26 mouse cellular contexts compared by ENCODE assay signal in the genomic region with DNA sequence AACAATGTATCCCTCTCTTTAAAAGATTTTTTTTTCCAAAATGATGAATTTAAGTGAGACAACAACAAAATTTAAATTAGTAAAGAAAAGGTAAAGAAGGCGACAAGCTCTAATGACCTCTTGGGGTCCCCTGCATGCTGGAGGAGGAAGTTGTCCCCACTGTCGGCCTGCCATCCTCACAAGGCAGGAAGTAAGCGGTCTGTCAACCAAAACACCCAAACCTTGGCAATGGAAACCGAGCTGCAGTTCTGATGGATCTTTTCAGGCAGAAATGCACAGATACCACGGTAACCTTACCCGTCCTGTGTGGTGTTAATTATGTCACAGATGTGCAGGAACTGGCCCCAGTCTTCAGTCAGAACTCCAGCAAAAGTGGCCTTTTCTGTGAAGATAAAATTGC. TPM values are rescaled to one million over a fixed set of nuclear protein-coding genes. Genes with fewer than 3 reads are reported as not detected.
A peak's percentile ranks its signal among the peaks of the same experiment; 100 is the strongest.
DNase-seq lines count a peak whose midpoint lies in the region; ATAC-seq and TF ChIP-seq lines count a peak whose summit lies in the region.
"Had no signal": no experiment of that assay in that cellular context is flagged by ENCODE, and none has a peak within 500 bp of the region (broad histone marks: within the 10 kb centered on the region; RNA-seq: fewer than 3 reads in every experiment).

No protein-coding gene starts in this region.

- no peak overlapping the region for H3K4me3 ChIP-seq in embryonic facial prominence, embryonic 11.5 days (ENCODE audit: low read depth, low read length)
- H3K4me3 ChIP-seq in embryonic facial prominence, embryonic 10.5 days, result no peak overlapping the region
- no peak overlapping the region for H3K4me3 ChIP-seq in layer of hippocampus, adult 2 months
- H3K4me3 ChIP-seq in limb, embryonic 10.5 days, result no peak overlapping the region
- no peak overlapping the region for H3K4me3 ChIP-seq in liver, embryonic 16.5 days (ENCODE audit: low read depth, low read length)
- H3K4me3 ChIP-seq: heart, embryonic 12.5 days; kidney, embryonic 15.5 days; limb, embryonic 13.5 days; midbrain, embryonic 15.5 days; stomach, embryonic 15.5 days had no signal

- 0 out of 2 replicates have a peak, but pooled peaks cover 3% of the 10 kb centered on the region for H3K4me1 ChIP-seq in embryonic facial prominence, embryonic 11.5 days (ENCODE audit: control insufficient read depth, insufficient read depth, low read length)
- peaks cover 21% of the 10 kb centered on the region for H3K4me1 ChIP-seq in embryonic facial prominence, embryonic 10.5 days
- H3K4me1 ChIP-seq in limb, embryonic 10.5 days, result 0 out of 2 replicates have a peak, but pooled peaks cover 5% of the 10 kb centered on the region
- peaks cover 29% of the 10 kb centered on the region for H3K4me1 ChIP-seq in liver, embryonic 16.5 days (ENCODE audit: control insufficient read depth, low read depth, low read length)

- peaks cover 4% of the 10 kb centered on the region; the same call in 1 of the 2 replicates for H3K27me3 ChIP-seq in embryonic facial prominence, embryonic 11.5 days (ENCODE audit: control insufficient read depth, insufficient read depth, low read length)
- H3K27me3 ChIP-seq in embryonic facial prominence, embryonic 10.5 days (replicated peaks; ENCODE audit: low read depth, poor library complexity, severe bottlenecking), result peaks cover 34% of the 10 kb centered on the region
- peaks cover 33% of the 10 kb centered on the region for H3K27me3 ChIP-seq in limb, embryonic 10.5 days (ENCODE audit: low read depth, poor library complexity, severe bottlenecking)
- H3K27me3 ChIP-seq in liver, embryonic 16.5 days (ENCODE audit: control insufficient read depth, insufficient read depth, low read depth, low read length), result no peaks in the 10 kb centered on the region; the same call in 1 of the 2 replicates
- H3K27me3 ChIP-seq: heart, embryonic 12.5 days; midbrain, embryonic 15.5 days; stomach, embryonic 15.5 days had no signal

- no peak for TF ChIP-seq CTCF in layer of hippocampus, adult 2 months (conservative IDR thresholded peaks at IDR 0.05)

- 36% methylated on average over 6 of the region's 6 CpGs for WGBS in embryonic facial prominence, embryonic 11.5 days
- 46% methylated on average over 6 of the region's 6 CpGs for WGBS in embryonic facial prominence, embryonic 10.5 days
- 54% methylated on average over 6 of the region's 6 CpGs for WGBS in limb, embryonic 10.5 days
- WGBS in liver, embryonic 16.5 days (ENCODE audit: insufficient replicate concordance), result 41% methylated on average over 6 of the region's 6 CpGs

- H3K4me2 ChIP-seq in embryonic facial prominence, embryonic 11.5 days (ENCODE audit: low read depth, low read length), result no peak overlapping the region
- H3K4me2 ChIP-seq in liver, embryonic 16.5 days (ENCODE audit: low read depth, low read length), result peak overlapping the region; percentile 98
- H3K4me2 ChIP-seq: heart, embryonic 12.5 days; kidney, embryonic 15.5 days; limb, embryonic 13.5 days; midbrain, embryonic 15.5 days; stomach, embryonic 15.5 days had no signal

- H3K36me3 ChIP-seq in embryonic facial prominence, embryonic 11.5 days (replicated peaks; ENCODE audit: control insufficient read depth, insufficient read depth, low read depth, low read length), result no peaks in the 10 kb centered on the region
- H3K36me3 ChIP-seq in embryonic facial prominence, embryonic 10.5 days (replicated peaks), result peaks cover 17% of the 10 kb centered on the region; the same call in 1 of the 2 replicates
- no peaks in the 10 kb centered on the region for H3K36me3 ChIP-seq in limb, embryonic 10.5 days
- peaks cover 33% of the 10 kb centered on the region for H3K36me3 ChIP-seq in liver, embryonic 16.5 days (ENCODE audit: control insufficient read depth, insufficient read depth)
- H3K36me3 ChIP-seq: midbrain, embryonic 15.5 days; stomach, embryonic 15.5 days had no signal

- H3K9me3 ChIP-seq in embryonic facial prominence, embryonic 11.5 days (replicated peaks; ENCODE audit: control insufficient read depth, low read length), result no peaks in the 10 kb centered on the region
- H3K9me3 ChIP-seq in embryonic facial prominence, embryonic 10.5 days, result no peaks in the 10 kb centered on the region
- no peaks in the 10 kb centered on the region for H3K9me3 ChIP-seq in limb, embryonic 10.5 days (replicated peaks)
- H3K9me3 ChIP-seq in liver, embryonic 16.5 days (replicated peaks; ENCODE audit: control insufficient read depth, low read length), result no peaks in the 10 kb centered on the region
- H3K9me3 ChIP-seq: heart, embryonic 12.5 days; kidney, embryonic 15.5 days; midbrain, embryonic 15.5 days; stomach, embryonic 15.5 days had no signal

- no peak for ATAC-seq in embryonic facial prominence, embryonic 11.5 days (replicated peaks; ENCODE audit: insufficient number of reproducible peaks, low FRiP score, low TSS enrichment, low read depth)
- no peak for ATAC-seq in liver, embryonic 16.5 days (ENCODE audit: low read depth)
- ATAC-seq: forebrain, embryonic 16.5 days; hindbrain, embryonic 16.5 days; midbrain, embryonic 15.5 days had no signal

- no peak overlapping the region for H3K27ac ChIP-seq in embryonic facial prominence, embryonic 11.5 days (replicated peaks; ENCODE audit: low read depth, low read length)
- H3K27ac ChIP-seq in embryonic facial prominence, embryonic 10.5 days (replicated peaks), result no peak overlapping the region
- peak overlapping the region; percentile 52; the same call in 1 of the 2 replicates for H3K27ac ChIP-seq in layer of hippocampus, adult 2 months
- H3K27ac ChIP-seq in limb, embryonic 10.5 days, result no peak overlapping the region
- H3K27ac ChIP-seq in liver, embryonic 16.5 days (ENCODE audit: low read length), result no peak overlapping the region
- H3K27ac ChIP-seq: kidney, embryonic 15.5 days; limb, embryonic 13.5 days; macrophage; midbrain, embryonic 15.5 days; stomach, embryonic 15.5 days had no signal

- peak; percentile 6 for DNase-seq in embryonic facial prominence, embryonic 11.5 days (ENCODE audit: low spot score)
- DNase-seq in embryonic facial prominence, embryonic 10.5 days (ENCODE audit: low spot score), result no peak
- DNase-seq in layer of hippocampus, adult 2 months (ENCODE audit: low spot score in 2 of 2), result no peak
- no peak for DNase-seq in layer of hippocampus, postnatal 25 days (ENCODE audit: extremely low spot score in 1 of 2, low spot score in 1 of 2)
- peak; percentile 29 for DNase-seq in limb, embryonic 10.5 days (ENCODE audit: low spot score)
- no peak for DNase-seq in frontal cortex, postnatal 25 days (ENCODE audit: low spot score in 2 of 2)
- no peak for DNase-seq in left cerebral cortex, postnatal 14 days (ENCODE audit: low spot score in 2 of 2)
- DNase-seq: adrenal gland, postnatal 10 days; cerebellum, adult 11-12 months; cerebellum, adult 9-11 months; heart, postnatal 10 days; kidney, adult 18-20 months; kidney, postnatal 36 days; lung, adult 2 months; lung, postnatal 10 days; right cerebral cortex, postnatal 25 days; thymus, postnatal 25 days had no signal

- no peak overlapping the region for H3K9ac ChIP-seq in embryonic facial prominence, embryonic 11.5 days (replicated peaks; ENCODE audit: low read length)
- H3K9ac ChIP-seq in liver, embryonic 16.5 days (ENCODE audit: low read depth, low read length), result 0 out of 2 replicates have a peak overlapping the region, but pooled peaks have one; percentile 4
- H3K9ac ChIP-seq: heart, embryonic 12.5 days; kidney, embryonic 15.5 days; limb, embryonic 13.5 days; midbrain, embryonic 15.5 days; stomach, embryonic 15.5 days had no signal

- intact Hi-C loops in left cerebral cortex, postnatal 14 days (cut with DNase I), result no loop called here

RNA-seq across cellular contexts. Expression of a gene that starts 3.4 kb away (rescaled TPM):
- polyA plus RNA-seq in embryonic facial prominence, embryonic 11.5 days (2014; fragmentation: Nextera tagmentation; extraction: Ambion mirVana), result 20.6 and 22.1 TPM in 2 replicates
- polyA plus RNA-seq in embryonic facial prominence, embryonic 10.5 days (2016; fragmentation: Nextera tagmentation; extraction: Ambion mirVana), result 19.3 and 20.6 TPM in 2 replicates
- 10 to 100 TPM; 23.0 to 28.3 TPM for total RNA-seq in layer of hippocampus, adult 2 months (2021)
- total RNA-seq in layer of hippocampus, postnatal 25 days (2021), result 10 to 100 TPM; 19.7 to 23.4 TPM
- polyA plus RNA-seq in limb, embryonic 10.5 days (2016; fragmentation: Nextera tagmentation; extraction: Ambion mirVana), result 11.1 and 12.4 TPM in 2 replicates
- 50.3 and 51.8 TPM in 2 replicates for polyA plus RNA-seq in liver, embryonic 16.5 days (2015; fragmentation: Nextera tagmentation; extraction: Ambion mirVana)
- 10 to 100 TPM; 21.3 to 28.1 TPM for total RNA-seq in left cerebral cortex, postnatal 14 days (2021)

RNA-seq across cellular contexts. Expression of a gene that starts 46.8 kb away (rescaled TPM):
- polyA plus RNA-seq in embryonic facial prominence, embryonic 11.5 days (2014; fragmentation: Nextera tagmentation; extraction: Ambion mirVana), result 28.6 and 30.5 TPM in 2 replicates
- 30.2 and 36.4 TPM in 2 replicates for polyA plus RNA-seq in embryonic facial prominence, embryonic 10.5 days (2016; fragmentation: Nextera tagmentation; extraction: Ambion mirVana)
- 10 to 100 TPM; 23.3 to 26.0 TPM for total RNA-seq in layer of hippocampus, adult 2 months (2021)
- total RNA-seq in layer of hippocampus, postnatal 25 days (2021), result 10 to 100 TPM; 23.9 to 29.0 TPM
- polyA plus RNA-seq in limb, embryonic 10.5 days (2016; fragmentation: Nextera tagmentation; extraction: Ambion mirVana), result 33.3 and 41.7 TPM in 2 replicates
- polyA plus RNA-seq in liver, embryonic 16.5 days (2015; fragmentation: Nextera tagmentation; extraction: Ambion mirVana), result 17.9 and 19.1 TPM in 2 replicates
- total RNA-seq in left cerebral cortex, postnatal 14 days (2021), result 10 to 100 TPM; 25.2 to 25.9 TPM

RNA-seq across cellular contexts. Expression of a gene that starts 46.9 kb away (rescaled TPM):
- polyA plus RNA-seq in embryonic facial prominence, embryonic 11.5 days (2014; fragmentation: Nextera tagmentation; extraction: Ambion mirVana), result 35.1 and 38.2 TPM in 2 replicates
- polyA plus RNA-seq in embryonic facial prominence, embryonic 10.5 days (2016; fragmentation: Nextera tagmentation; extraction: Ambion mirVana), result 37.9 and 38.6 TPM in 2 replicates
- total RNA-seq in layer of hippocampus, adult 2 months (2021), result 10 to 100 TPM; 12.0 to 16.1 TPM
- total RNA-seq in layer of hippocampus, postnatal 25 days (2021), result 10 to 100 TPM; 11.1 to 11.8 TPM
- polyA plus RNA-seq in limb, embryonic 10.5 days (2016; fragmentation: Nextera tagmentation; extraction: Ambion mirVana), result 33.0 and 37.4 TPM in 2 replicates
- 6.0 and 6.6 TPM in 2 replicates for polyA plus RNA-seq in liver, embryonic 16.5 days (2015; fragmentation: Nextera tagmentation; extraction: Ambion mirVana)
- 10 to 100 TPM in 1 of 2 experiments, 1 to 10 TPM in 1; 8.8 to 10.4 TPM for total RNA-seq in left cerebral cortex, postnatal 14 days (2021)

Comparison
In these comparisons a context has a peak if more than half of its experiments do, and no peak if none do; other contexts are left out.
1. DNase-seq: peak in embryonic facial prominence, embryonic 11.5 days (single experiment) and limb, embryonic 10.5 days (single experiment); none in embryonic facial prominence, embryonic 10.5 days (single experiment), layer of hippocampus, adult 2 months (0 of 2), layer of hippocampus, postnatal 25 days (0 of 2), frontal cortex, postnatal 25 days (0 of 2) and left cerebral cortex, postnatal 14 days (0 of 2).